Mouse (Mus musculus) liver, embryonic 14.5 days (tissue): ENCODE results near the gene Pdcd1lg2. TPM values are rescaled to one million over a fixed set of nuclear protein-coding genes. Genes with fewer than 3 reads are reported as not detected.

Source experiments
- ATAC-seq: fragments of 200-750 bp; cut with Nextera tagmentation; 2 replicates; pipeline ENCODE4 v1.8.0; 2017; ENCODE audit warnings: moderate number of reproducible peaks, mild to moderate bottlenecking, moderate library complexity; ENCODE audit not compliant: insufficient read depth
- DNase-seq, 3 experiments: peaks; one replicate each; pipeline ENCODE4 v3.0.0-alpha.2; 2012 to 2013; ENCODE audit warnings: low read depth in 3 of 3, low spot score in 3 of 3
- H3K27ac ChIP-seq: fragments of 300-500 bp; sonication (generic); 2 replicates; pipeline ENCODE4 v1.5.1; 2014; ENCODE audit warnings: moderate library complexity, mild to moderate bottlenecking, control low read depth, inconsistent platforms
- H3K27me3 ChIP-seq: fragments of 300-500 bp; sonication (generic); 2 replicates; pipeline ENCODE4 v1.6.1; 2014; ENCODE audit warnings: mild to moderate bottlenecking, low read length, moderate library complexity; ENCODE audit not compliant: control insufficient read depth, insufficient read depth
- H3K36me3 ChIP-seq: fragments of 300-500 bp; sonication (generic); replicated peaks from 2 replicates; pipeline ENCODE4 v1.6.1; 2014; ENCODE audit warnings: low read depth; ENCODE audit not compliant: control insufficient read depth, insufficient read depth
- H3K4me1 ChIP-seq, 2 experiments: fragments of 200-500 bp in 1 of 2; fragments of 300-500 bp in 1 of 2; sonication (generic) in 1 of 2; replicated peaks; 2 replicates each; pipeline ENCODE4 v1.6.1; 2012 to 2014; ENCODE audit warnings: antibody characterized with exemption in 1 of 2, inconsistent platforms in 1 of 2, low read length in 1 of 2; ENCODE audit not compliant: control insufficient read depth in 2 of 2, insufficient read depth in 2 of 2
- H3K4me2 ChIP-seq: fragments of 300-500 bp; sonication (generic); 2 replicates; pipeline ENCODE4 v1.6.1; 2014; ENCODE audit warnings: low read depth, mild to moderate bottlenecking, control low read depth, moderate library complexity
- H3K4me3 ChIP-seq, 2 experiments: fragments of 200-500 bp in 1 of 2; fragments of 300-500 bp in 1 of 2; sonication (generic) in 1 of 2; 2 replicates each; pipeline ENCODE4 v1.5.1; 2012 to 2014; ENCODE audit warnings: low read depth in 2 of 2, low read length in 2 of 2, mild to moderate bottlenecking in 2 of 2, control low read depth in 1 of 2, inconsistent platforms in 1 of 2, moderate library complexity in 1 of 2; ENCODE audit not compliant: insufficient read depth in 1 of 2
- H3K9ac ChIP-seq: fragments of 300-500 bp; sonication (generic); replicated peaks from 2 replicates; pipeline ENCODE4 v1.6.1; 2014; ENCODE audit warnings: mild to moderate bottlenecking, control low read depth, moderate library complexity
- H3K9me3 ChIP-seq: fragments of 300-500 bp; sonication (generic); 2 replicates; pipeline ENCODE4 v1.6.1; 2016; ENCODE audit warnings: low read length, mixed read lengths; ENCODE audit not compliant: control insufficient read depth
- CTCF ChIP-seq: IDR thresholded peaks from 2 replicates; pipeline ENCODE4 v1.5.1; 2016; ENCODE audit warnings: antibody characterized with exemption, low read depth, control low read depth
- EP300 ChIP-seq: IDR thresholded peaks from 2 replicates; pipeline ENCODE4 v1.6.1; 2016; ENCODE audit warnings: antibody characterized with exemption, low read depth
- WGBS: fragments of 180-500 bp; shearing (Covaris S2); extraction: QIAGEN DNeasy Blood & Tissue Kit; methylation state at CpG from one replicate; pipeline ENCODE4 v1.1.7; 2014; ENCODE audit not compliant: insufficient replicate concordance; 5-methylcytosine and 5-hydroxymethylcytosine counted together
- polyA plus RNA-seq, 2 experiments: library from polyadenylated mRNA; depleted of rRNA in 1 of 2; stranded (reverse) in 1 of 2; unstranded in 1 of 2; fragments of >200 nt; fragmentation: Nextera tagmentation in 1 of 2; extraction: Ambion mirVana in 1 of 2; gene quantifications; 2 replicates each; pipeline versions ENCODE4 v1.2.1 to v1.2.3; 2012 to 2014

The Pdcd1lg2 gene
- polyA plus RNA-seq, 2 experiments = 0.02 TPM; not detected in 1

GRCm38 (mm10) chr19:29365105-29365504, 45.6 kb upstream of the Pdcd1lg2 start:
- peaks cover 20 to 24% of the 10 kb centered on the region in 2 experiments for H3K4me1 ChIP-seq
- no peaks in the 10 kb centered on the region for H3K27me3 ChIP-seq
- 65% methylated on average over 3 of the region's 3 CpGs for WGBS

DNA sequence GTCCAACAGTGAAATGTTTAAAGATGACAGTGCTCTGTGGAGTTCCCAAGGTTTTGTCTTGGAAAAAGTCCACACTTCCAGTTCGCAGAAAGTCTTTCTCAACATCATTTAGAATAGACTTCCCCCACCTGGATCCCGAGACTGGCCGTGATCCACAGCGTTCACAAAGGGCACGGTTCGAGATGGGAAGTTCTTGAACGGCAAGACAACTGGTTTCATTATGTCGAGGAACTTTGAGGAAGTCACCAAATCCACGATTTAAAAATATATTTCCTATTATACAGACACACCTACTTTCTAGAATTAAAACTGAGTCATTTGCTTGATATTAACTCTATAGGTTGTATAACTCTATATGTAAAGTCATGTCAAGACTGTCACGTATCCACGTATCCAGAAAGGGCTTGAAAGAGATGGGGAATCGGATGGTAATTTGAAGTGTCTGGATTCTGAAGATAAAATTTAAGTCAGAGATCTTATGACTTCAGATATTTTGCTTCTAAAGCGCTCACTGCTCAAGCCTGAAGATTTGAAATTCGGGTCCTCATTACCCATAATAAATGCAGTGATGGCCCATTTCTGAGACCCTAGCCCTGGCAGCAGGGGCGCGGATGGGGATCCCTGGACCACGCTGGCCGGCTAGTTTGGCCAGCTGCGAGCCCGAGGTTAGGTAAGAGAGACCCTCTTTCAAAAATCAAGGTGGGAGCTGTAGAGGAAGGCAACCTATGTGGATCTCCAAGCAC, 44.3 kb upstream of the Pdcd1lg2 start:
- Histone ChIP-seq H3K4me3 (peak overlapping the region; percentile 78 to 79), H3K36me3 (no peaks in the 10 kb centered on the region), H3K27me3 (no peaks in the 10 kb centered on the region), H3K27ac (peak overlapping the region; percentile 81), H3K9ac (peak overlapping the region; percentile 80), H3K4me1 (peaks cover 13 to 18% of the 10 kb centered on the region in 2 experiments), H3K4me2 (peak overlapping the region; percentile 84), H3K9me3 (no peaks in the 10 kb centered on the region)
- 14% methylated on average over 20 of the region's 20 CpGs for WGBS
- ATAC-seq = no peak
- no peak for DNase-seq
- no peak for TF ChIP-seq EP300
- TF ChIP-seq CTCF = no peak

More at GRCm38 (mm10) chr19:29365105-29365504, 45.6 kb upstream of the Pdcd1lg2 start:
- ATAC-seq (no peak), DNase-seq (no peak)
- TF ChIP-seq CTCF = no peak
- TF ChIP-seq EP300 = no peak
- no peaks in the 10 kb centered on the region for H3K9me3 ChIP-seq
- H3K36me3 ChIP-seq = no peaks in the 10 kb centered on the region
- H3K4me3 ChIP-seq = no peak overlapping the region
- no peak overlapping the region for H3K9ac ChIP-seq
- H3K27ac ChIP-seq = no peak overlapping the region
- H3K4me2 ChIP-seq = no peak overlapping the region

GRCm38 (mm10) chr19:29366969-29367622, 43.6 kb upstream of the Pdcd1lg2 start, which contains the start of the genes Plgrkt and Cd274:
Gene Plgrkt (minus strand): TSS chr19:29367390.
Gene Cd274 (plus strand): TSS chr19:29367455.
- Histone ChIP-seq H3K4me1 (peaks cover 13 to 19% of the 10 kb centered on the region in 2 experiments), H3K9me3 (no peaks in the 10 kb centered on the region), H3K4me2 (peak within 1 kb of the TSS; percentile 84), H3K4me3 (peak within 1 kb of the TSS; percentile 78 to 79), H3K36me3 (no peaks in the 10 kb centered on the region), H3K27me3 (no peaks in the 10 kb centered on the region), H3K27ac (peak within 1 kb of the TSS; percentile 81), H3K9ac (peak within 1 kb of the TSS; percentile 80)
- ATAC-seq = peak; percentile 91
- peak; percentile 85 to 87 (median 86) for DNase-seq
- TF ChIP-seq CTCF (no peak), EP300 (no peak)
- under 1% methylated on average over 26 of the region's 26 CpGs for WGBS

DNA sequence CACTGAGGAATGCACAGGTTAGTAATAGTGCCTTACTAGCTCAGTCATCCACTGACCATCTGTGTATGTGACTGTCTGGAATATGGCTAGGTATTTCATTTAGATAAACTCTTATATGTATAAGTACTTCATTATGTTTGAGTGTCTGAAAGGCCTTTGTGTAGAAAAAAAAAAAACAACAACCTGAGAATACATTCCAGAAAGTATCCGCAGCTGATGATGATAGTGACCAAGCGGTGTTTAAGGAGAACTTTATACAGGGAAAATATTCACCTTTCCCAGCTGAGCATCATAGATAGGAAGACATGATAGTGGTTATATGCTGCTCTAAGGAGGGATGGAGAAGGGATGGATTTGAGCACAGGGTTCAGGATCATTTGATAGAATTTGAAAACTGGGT, 42.7 kb upstream of the Pdcd1lg2 start:
- no peak for TF ChIP-seq EP300
- TF ChIP-seq CTCF = no peak
- DNase-seq = no peak

DNA sequence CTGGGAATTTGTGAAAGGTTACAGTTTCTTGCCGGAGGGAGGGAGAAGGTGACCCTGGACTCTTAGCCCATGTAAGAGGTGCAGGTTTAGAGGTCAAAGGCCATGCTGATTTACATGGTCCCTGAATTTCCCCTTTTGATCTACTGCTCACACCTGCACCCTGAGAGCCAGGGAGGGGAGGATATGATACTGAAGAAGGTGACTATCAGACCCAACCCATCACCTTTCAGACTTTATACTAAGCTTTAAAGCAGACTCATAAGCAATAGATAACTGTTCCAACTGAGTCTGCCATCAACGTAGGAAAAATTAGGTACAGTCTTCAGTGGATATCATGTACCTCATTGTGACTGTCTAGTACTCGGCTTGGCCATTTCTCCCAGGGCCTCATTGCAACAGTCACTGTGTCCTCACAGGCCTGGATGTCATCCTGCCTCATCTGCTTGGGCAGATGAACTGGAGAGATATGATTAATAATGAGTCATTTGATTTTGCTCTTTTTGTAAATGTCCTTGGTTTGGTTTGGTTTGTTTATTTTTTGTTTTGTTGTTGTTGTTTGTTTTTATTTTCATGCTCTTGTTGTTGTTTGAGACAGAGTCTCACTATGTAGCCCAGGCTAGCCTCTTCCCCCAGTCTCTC, 41.9 kb upstream of the Pdcd1lg2 start:
- 43% methylated on average over 3 of the region's 3 CpGs for WGBS
- Histone ChIP-seq H3K9me3 (no peaks in the 10 kb centered on the region), H3K9ac (no peak overlapping the region), H3K27me3 (no peaks in the 10 kb centered on the region), H3K27ac (no peak overlapping the region), H3K4me3 (no peak overlapping the region), H3K4me1 (peaks cover 13 to 18% of the 10 kb centered on the region in 2 experiments), H3K36me3 (no peaks in the 10 kb centered on the region), H3K4me2 (no peak overlapping the region)
- no peak for ATAC-seq
- DNase-seq = no peak
- TF ChIP-seq CTCF (no peak), EP300 (no peak)

More for the DNA sequence above, 42.7 kb upstream of the Pdcd1lg2 start:
- Histone ChIP-seq H3K4me3 (no peak overlapping the region), H3K27ac (no peak overlapping the region), H3K4me2 (no peak overlapping the region), H3K9me3 (no peaks in the 10 kb centered on the region), H3K4me1 (peaks cover 13 to 18% of the 10 kb centered on the region in 2 experiments), H3K9ac (no peak overlapping the region), H3K36me3 (no peaks in the 10 kb centered on the region), H3K27me3 (no peaks in the 10 kb centered on the region)
- 66% methylated on average over 2 of the region's 2 CpGs for WGBS
- ATAC-seq = no peak
